Mouse (Mus musculus) CH12.LX (cell line): ENCODE measurements around the gene Lrrc75a. TPM values are rescaled to one million over a fixed set of nuclear protein-coding genes. Genes with fewer than 3 reads are reported as not detected.

Experiments
- DNase-seq: peaks from one replicate; pipeline ENCODE4 v3.0.0-alpha.2; 2013; ENCODE audit errors: extremely low read depth
- H3K27ac ChIP-seq: 2 replicates; pipeline ENCODE4 v1.5.1; 2012; ENCODE audit warnings: low read depth, mild to moderate bottlenecking, control low read depth, moderate library complexity; ENCODE audit not compliant: insufficient read depth
- H3K27me3 ChIP-seq: replicated peaks from 2 replicates; pipeline ENCODE3; 2012; ENCODE audit warnings: inconsistent platforms
- H3K36me3 ChIP-seq, 2 experiments: replicated peaks in 1 of 2; 2 replicates each; pipeline versions ENCODE3 to v1.6.1; 2012; ENCODE audit warnings: inconsistent platforms in 1 of 2, low read length in 1 of 2, mild to moderate bottlenecking in 1 of 2, mixed read lengths in 1 of 2, moderate library complexity in 1 of 2; ENCODE audit not compliant: control insufficient read depth in 1 of 2, insufficient read depth in 1 of 2
- H3K4me1 ChIP-seq, 2 experiments: 2 replicates each; pipeline ENCODE4 v1.6.1; 2012; ENCODE audit warnings: inconsistent platforms in 1 of 2, moderate library complexity in 1 of 2; ENCODE audit not compliant: insufficient read depth in 2 of 2, control insufficient read depth in 1 of 2
- H3K4me2 ChIP-seq: 2 replicates; pipeline ENCODE4 v1.6.1; 2012; ENCODE audit warnings: low read depth, mild to moderate bottlenecking, control low read depth; ENCODE audit not compliant: poor library complexity, insufficient read depth, severe bottlenecking
- H3K4me3 ChIP-seq, 3 experiments: fragments of 150-350 bp in 1 of 3; sonication (generic) in 1 of 3; replicated peaks in 1 of 3; 2 replicates each; pipeline versions ENCODE3 to v1.5.1; 2011 to 2012; ENCODE audit warnings: low read depth in 2 of 3, low read length in 2 of 3, mild to moderate bottlenecking in 2 of 3, moderate library complexity in 2 of 3, control low read depth in 1 of 3, improper control_type of control experiment in 1 of 3, inconsistent platforms in 1 of 3, mixed read lengths in 1 of 3; ENCODE audit not compliant: poor library complexity in 1 of 3
- H3K79me2 ChIP-seq: replicated peaks from 2 replicates; pipeline ENCODE4 v1.6.1; 2012; ENCODE audit warnings: mild to moderate bottlenecking, moderate library complexity; ENCODE audit not compliant: control insufficient read depth, poor library complexity, insufficient read depth, severe bottlenecking; ENCODE audit errors: extremely low read depth
- H3K9ac ChIP-seq: 2 replicates; pipeline ENCODE4 v1.6.1; 2012; ENCODE audit warnings: low read depth, mild to moderate bottlenecking, control low read depth, moderate library complexity; ENCODE audit not compliant: insufficient read depth
- H3K9me3 ChIP-seq: replicated peaks from 2 replicates; pipeline ENCODE3; 2012; ENCODE audit warnings: low read length, inconsistent platforms, mixed read lengths
- BHLHE40 ChIP-seq: IDR thresholded peaks from 2 replicates; pipeline ENCODE4 v1.6.1; 2011; ENCODE audit warnings: mild to moderate bottlenecking, low read depth, low read length, improper control_type of control experiment
- CHD2 ChIP-seq: IDR thresholded peaks from 2 replicates; pipeline ENCODE4 v1.6.1; 2011; ENCODE audit warnings: low read length, improper control_type of control experiment
- CTCF ChIP-seq, 2 experiments: IDR thresholded peaks in 1 of 2; conservative IDR thresholded peaks in 1 of 2; 2 replicates each; pipeline ENCODE4 v1.5.1; 2011 to 2012; ENCODE audit warnings: low read depth in 2 of 2, low read length in 2 of 2, improper control_type of control experiment in 1 of 2, inconsistent platforms in 1 of 2, mild to moderate bottlenecking in 1 of 2, moderate library complexity in 1 of 2
- ELF1 ChIP-seq: IDR thresholded peaks from 2 replicates; pipeline ENCODE4 v1.6.1; 2014; ENCODE audit warnings: low read depth, mild to moderate bottlenecking, inconsistent platforms, low read length, improper control_type of control experiment
- EP300 ChIP-seq: IDR thresholded peaks from 2 replicates; pipeline ENCODE4 v1.6.1; 2011; ENCODE audit warnings: low read length, improper control_type of control experiment
- ETS1 ChIP-seq: conservative IDR thresholded peaks from 2 replicates; pipeline ENCODE4 v1.6.1; 2012; ENCODE audit warnings: low read depth, mild to moderate bottlenecking, inconsistent platforms, low read length, improper control_type of control experiment, moderate library complexity
- JUN ChIP-seq: IDR thresholded peaks from 2 replicates; pipeline ENCODE4 v1.6.1; 2011; ENCODE audit warnings: low read depth, mild to moderate bottlenecking, low read length, improper control_type of control experiment, moderate library complexity; ENCODE audit not compliant: insufficient read depth
- JUND ChIP-seq: conservative IDR thresholded peaks from 2 replicates; pipeline ENCODE4 v1.6.1; 2011; ENCODE audit warnings: low read depth, low read length, improper control_type of control experiment
- KAT2A ChIP-seq: IDR thresholded peaks from 2 replicates; pipeline ENCODE4 v1.6.1; 2012; ENCODE audit warnings: low read length, improper control_type of control experiment, inconsistent platforms; ENCODE audit not compliant: insufficient replicate concordance
- MAZ ChIP-seq: IDR thresholded peaks from 2 replicates; pipeline ENCODE4 v1.6.1; 2012; ENCODE audit warnings: low read depth, mild to moderate bottlenecking, inconsistent platforms, low read length, improper control_type of control experiment, moderate library complexity
- MXI1 ChIP-seq: IDR thresholded peaks from 2 replicates; pipeline ENCODE4 v1.6.1; 2011; ENCODE audit warnings: mild to moderate bottlenecking, low read depth, low read length, improper control_type of control experiment
- MYC ChIP-seq: IDR thresholded peaks from 2 replicates; pipeline ENCODE4 v1.6.1; 2011; ENCODE audit warnings: low read depth, mild to moderate bottlenecking, improper control_type of control experiment, low read length
- NELFE ChIP-seq: IDR thresholded peaks from 2 replicates; pipeline ENCODE4 v1.6.1; 2011; ENCODE audit warnings: low read depth, low read length, improper control_type of control experiment
- PAX5 ChIP-seq: IDR thresholded peaks from 2 replicates; pipeline ENCODE4 v1.6.1; 2012; ENCODE audit warnings: low read length, inconsistent platforms, mixed read lengths
- POLR2AphosphoS2 ChIP-seq: IDR thresholded peaks from 2 replicates; pipeline ENCODE4 v1.6.1; 2011; ENCODE audit warnings: low read depth, low read length, improper control_type of control experiment
- RAD21 ChIP-seq: IDR thresholded peaks from 2 replicates; pipeline ENCODE4 v1.6.1; 2011; ENCODE audit warnings: low read depth, mild to moderate bottlenecking, low read length, improper control_type of control experiment, moderate library complexity
- RCOR1 ChIP-seq: conservative IDR thresholded peaks from 2 replicates; pipeline ENCODE4 v1.6.1; 2012; ENCODE audit warnings: low read depth, mild to moderate bottlenecking, inconsistent platforms, low read length, improper control_type of control experiment
- SIN3A ChIP-seq: IDR thresholded peaks from 2 replicates; pipeline ENCODE4 v1.6.1; 2012; ENCODE audit warnings: low read length, improper control_type of control experiment, inconsistent platforms
- TBP ChIP-seq: conservative IDR thresholded peaks from 2 replicates; pipeline ENCODE4 v1.6.1; 2011; ENCODE audit warnings: low read depth, low read length, improper control_type of control experiment
- UBTF ChIP-seq: IDR thresholded peaks from 2 replicates; pipeline ENCODE4 v1.6.1; 2012; ENCODE audit warnings: low read depth, mild to moderate bottlenecking, inconsistent platforms, low read length, improper control_type of control experiment, moderate library complexity
- USF2 ChIP-seq: conservative IDR thresholded peaks from 2 replicates; pipeline ENCODE4 v1.6.1; 2011; ENCODE audit warnings: low read depth, low read length, improper control_type of control experiment
- ZC3H11A ChIP-seq: IDR thresholded peaks from 2 replicates; pipeline ENCODE4 v1.6.1; 2012; ENCODE audit warnings: low read depth, mild to moderate bottlenecking, inconsistent platforms, low read length, improper control_type of control experiment
- ZNF384 ChIP-seq: IDR thresholded peaks from 2 replicates; pipeline ENCODE4 v1.6.1; 2012; ENCODE audit warnings: low read depth, low read length, improper control_type of control experiment, inconsistent platforms
- dilution Hi-C: fragments of 300-500 bp; cut with MboI; formaldehyde crosslinking; loops from 2 replicates; pipeline ENCODE4 v1.14.3; 2020; ENCODE audit warnings: low sequenced_read_pairs; ENCODE audit not compliant: extremely low pct_unique_long_range_greater_than_20kb, extremely low pct_ligation_motif_present
- in situ Hi-C: fragments of 300-500 bp; cut with MboI; formaldehyde crosslinking; loops from 3 replicates; pipeline ENCODE4 v1.14.3; 2019; ENCODE audit warnings: low sequenced_read_pairs, low pct_ligation_motif_present, low pct_unique_long_range_greater_than_20kb, mixed read lengths
- polyA plus RNA-seq: library from polyadenylated mRNA; unstranded; fragments of >175 nt; gene quantifications from 2 replicates; pipeline ENCODE4 v1.2.1, GENCODE M21; 2012; ENCODE audit warnings: low read depth; ENCODE audit not compliant: insufficient read length
- total RNA-seq, 2 experiments: library from RNA; depleted of rRNA; stranded (reverse); fragments of 300-350 nt in 1 of 2; fragments of >200 nt in 1 of 2; gene quantifications; 2 replicates each; pipeline ENCODE4 v1.2.3; 2012 to 2014

Gene Lrrc75a
- total and polyA plus RNA-seq, 3 experiments, result 1.3 to 12.6 (median 1.8) TPM

DNA sequence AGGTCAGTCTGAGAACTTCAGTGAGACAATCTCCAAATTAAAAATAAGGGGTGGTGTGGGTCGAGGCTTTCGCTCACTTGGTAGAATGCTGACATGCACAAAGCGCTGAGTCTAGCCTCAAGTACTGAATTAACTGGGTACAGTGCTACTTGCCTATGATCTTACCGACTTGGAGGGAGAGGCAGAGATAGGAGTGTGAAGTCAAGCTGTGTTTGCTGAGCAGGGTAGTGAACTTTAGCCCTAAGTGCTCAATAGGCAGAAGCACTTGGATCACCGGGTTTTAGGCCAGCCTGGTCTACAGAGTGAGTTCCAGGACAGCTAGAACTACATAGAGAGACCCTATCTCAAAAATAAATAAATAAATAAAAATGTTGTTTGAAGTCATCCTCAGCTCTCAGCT lies 91.1 kb downstream of the Lrrc75a start:
- peaks cover 3% of the 10 kb centered on the region for H3K9me3 ChIP-seq
- H3K27ac ChIP-seq, result no peak overlapping the region
- H3K79me2 ChIP-seq, result peaks cover 24% of the 10 kb centered on the region
- TF ChIP-seq POLR2AphosphoS2, result no peak
- TF ChIP-seq KAT2A, result no peak
- no peak for TF ChIP-seq ZC3H11A
- TF ChIP-seq MAZ, result no peak
- no peak for TF ChIP-seq USF2
- TF ChIP-seq ELF1, result no peak
- TF ChIP-seq SIN3A, result no peak
- TF ChIP-seq ZNF384, result no peak
- TF ChIP-seq JUN, result no peak
- TF ChIP-seq ETS1, result no peak
- TF ChIP-seq RAD21, result no peak
- TF ChIP-seq MYC, result no peak
- no peak for TF ChIP-seq BHLHE40
- TF ChIP-seq TBP, result no peak
- no peak for TF ChIP-seq MXI1
- TF ChIP-seq JUND, result no peak
- TF ChIP-seq PAX5, result no peak
- TF ChIP-seq UBTF, result no peak
- no peak for TF ChIP-seq RCOR1
- H3K4me3 ChIP-seq, result no peak overlapping the region
- DNase-seq, result no peak
- H3K27me3 ChIP-seq, result no peaks in the 10 kb centered on the region
- dilution Hi-C loops (no loop called here), in situ Hi-C loops (no loop called here)
- no peak overlapping the region for H3K9ac ChIP-seq
- peaks cover 18 to 26% of the 10 kb centered on the region in 2 experiments for H3K36me3 ChIP-seq
- no peak overlapping the region for H3K4me2 ChIP-seq
- peaks cover 6 to 41% of the 10 kb centered on the region in 2 experiments; a peak in 3 of 4 replicates for H3K4me1 ChIP-seq

DNA sequence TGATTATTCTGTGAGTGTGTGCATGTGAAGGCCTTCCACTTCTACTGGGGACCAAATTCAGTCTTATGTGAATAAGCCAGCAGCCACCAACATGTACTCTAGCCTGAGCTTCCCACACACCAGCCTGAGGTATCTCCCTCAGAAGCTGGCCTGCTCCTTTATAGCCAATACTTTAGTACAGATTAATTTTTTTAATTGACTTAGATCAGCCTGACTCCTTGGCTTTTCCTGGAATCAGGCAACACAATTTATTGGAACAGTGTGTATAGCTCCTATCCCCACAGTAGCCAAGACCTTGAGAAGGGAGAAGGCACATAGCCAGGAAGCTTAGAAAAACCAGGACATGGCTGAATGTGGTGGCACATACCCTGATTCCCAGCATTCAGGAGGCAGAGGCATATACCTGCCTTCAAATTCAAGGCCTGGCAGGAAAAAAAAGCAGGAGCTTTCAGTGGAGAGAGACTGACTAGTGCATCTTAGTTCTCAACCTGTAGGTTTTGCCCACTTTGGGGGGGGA lies 92.4 kb downstream of the Lrrc75a start:
- H3K4me1 ChIP-seq, result peaks cover 6 to 41% of the 10 kb centered on the region in 2 experiments; a peak in 3 of 4 replicates
- TF ChIP-seq TBP, result no peak
- TF ChIP-seq CHD2, result peak; percentile 8; the same call in 1 of the 2 replicates
- no peak for TF ChIP-seq ZNF384
- no peak for TF ChIP-seq NELFE
- no peak for TF ChIP-seq EP300
- TF ChIP-seq CTCF (conservative IDR thresholded peaks at IDR 0.05 in 1 of 2, IDR thresholded peaks at IDR 0.05 in 1 of 2; ENCODE audit: low read depth in 2 of 2, low read length in 2 of 2), result no peak

More for the DNA sequence above, 92.4 kb downstream of the Lrrc75a start:
- no peak overlapping the region for H3K9ac ChIP-seq
- peaks cover 18 to 26% of the 10 kb centered on the region in 2 experiments for H3K36me3 ChIP-seq
- DNase-seq, result no peak
- H3K4me2 ChIP-seq, result no peak overlapping the region
- H3K4me3 ChIP-seq, result no peak overlapping the region
- peaks cover 3% of the 10 kb centered on the region for H3K9me3 ChIP-seq
- no peaks in the 10 kb centered on the region for H3K27me3 ChIP-seq
- in situ Hi-C loops (no loop called here), dilution Hi-C loops (no loop called here)
- H3K79me2 ChIP-seq, result peaks cover 31% of the 10 kb centered on the region
- no peak overlapping the region for H3K27ac ChIP-seq
